Mouse (Mus musculus): ENCODE measurements around the gene Kdm5c. TPM values are rescaled to one million over a fixed set of nuclear protein-coding genes. Genes with fewer than 3 reads are reported as not detected.

The Kdm5c gene
- total RNA-seq (2023), result 100 to 1,000 TPM in 1 of 2 experiments, 10 to 100 TPM in 1; 79.3 to 111 TPM

GRCm38 (mm10) chrX:152232781-152233763, at the start of gene Kdm5c:
Kdm5c (plus strand) TSS chrX:152233020.

Other genes with a start within 250 kb of the Kdm5c start
- gene Hsd17b10, start 231.2 kb upstream of the Kdm5c start, total RNA-seq (2023), result 10 to 100 TPM; 41.2 to 51.8 TPM
- under 1 TPM; 0.31 to 0.70 TPM for gene Ribc1, start 216.7 kb upstream of the Kdm5c start, total RNA-seq (2023)
- 100 to 1,000 TPM in 1 of 2 experiments, 10 to 100 TPM in 1; 85.7 to 120 TPM for gene Smc1a, start 216.6 kb upstream of the Kdm5c start, total RNA-seq (2023)
- 10 to 100 TPM; 21.5 to 31.4 TPM for gene Iqsec2, start 88.8 kb upstream of the Kdm5c start, total RNA-seq (2023)
- gene Kantr, start 94.5 kb downstream of the Kdm5c start, total RNA-seq (2023), result 10 to 100 TPM in 1 of 2 experiments, 1 to 10 TPM in 1; 9.8 to 11.0 TPM
- 10 to 100 TPM; 29.7 to 31.0 TPM for gene Tspyl2, start 109.4 kb downstream of the Kdm5c start, total RNA-seq (2023)
- gene Gpr173, start 135.7 kb downstream of the Kdm5c start, total RNA-seq (2023), result not detected